Mouse (Mus musculus) midbrain, embryonic 15.5 days (tissue): ENCODE results near the gene Atp6v0e. TPM values are rescaled to one million over a fixed set of nuclear protein-coding genes. Genes with fewer than 3 reads are reported as not detected.
A peak's percentile ranks its signal among the peaks of the same experiment; 100 is the strongest.

Experiments
- ATAC-seq: fragments of 200-750 bp; cut with Nextera tagmentation; replicated peaks from 2 replicates; pipeline ENCODE4 v1.8.0; 2017; ENCODE audit warnings: moderate TSS enrichment
- H3K27ac ChIP-seq: fragments of 300-500 bp; sonication (generic); 2 replicates; pipeline ENCODE4 v1.5.1; 2015; ENCODE audit warnings: mild to moderate bottlenecking, inconsistent platforms
- H3K27me3 ChIP-seq: fragments of 300-500 bp; sonication (generic); replicated peaks from 2 replicates; pipeline ENCODE4 v1.6.1; 2015; ENCODE audit warnings: inconsistent platforms
- H3K36me3 ChIP-seq: fragments of 300-500 bp; sonication (generic); replicated peaks from 2 replicates; pipeline ENCODE4 v1.6.1; 2015; ENCODE audit warnings: inconsistent platforms
- H3K4me1 ChIP-seq: fragments of 300-500 bp; sonication (generic); 2 replicates; pipeline ENCODE4 v1.6.1; 2015; ENCODE audit warnings: inconsistent platforms
- H3K4me2 ChIP-seq: fragments of 300-500 bp; sonication (generic); 2 replicates; pipeline ENCODE4 v1.6.1; 2015; ENCODE audit warnings: inconsistent platforms, mild to moderate bottlenecking, moderate library complexity
- H3K4me3 ChIP-seq: fragments of 300-500 bp; sonication (generic); 2 replicates; pipeline ENCODE4 v1.5.1; 2015; ENCODE audit warnings: mild to moderate bottlenecking, inconsistent platforms
- H3K9ac ChIP-seq: fragments of 300-500 bp; sonication (generic); 2 replicates; pipeline ENCODE4 v1.6.1; 2015; ENCODE audit warnings: mild to moderate bottlenecking, inconsistent platforms
- H3K9me3 ChIP-seq: fragments of 300-500 bp; sonication (generic); 2 replicates; pipeline ENCODE4 v1.6.1; 2016; ENCODE audit warnings: inconsistent platforms
- WGBS: fragments of 180-500 bp; shearing (Covaris S2); methylation state at CpG from one replicate; pipeline ENCODE4 v1.1.7; 2015; ENCODE audit warnings: mixed read lengths; 5-methylcytosine and 5-hydroxymethylcytosine counted together
- polyA plus RNA-seq: library from polyadenylated mRNA; unstranded; fragments of >200 nt; fragmentation: Nextera tagmentation; extraction: Ambion mirVana; gene quantifications from 2 replicates; pipeline ENCODE4 v1.2.1, GENCODE M21; 2015

The Atp6v0e gene
- polyA plus RNA-seq, 1 experiment from 2014 or later = 82.7 TPM

DNA sequence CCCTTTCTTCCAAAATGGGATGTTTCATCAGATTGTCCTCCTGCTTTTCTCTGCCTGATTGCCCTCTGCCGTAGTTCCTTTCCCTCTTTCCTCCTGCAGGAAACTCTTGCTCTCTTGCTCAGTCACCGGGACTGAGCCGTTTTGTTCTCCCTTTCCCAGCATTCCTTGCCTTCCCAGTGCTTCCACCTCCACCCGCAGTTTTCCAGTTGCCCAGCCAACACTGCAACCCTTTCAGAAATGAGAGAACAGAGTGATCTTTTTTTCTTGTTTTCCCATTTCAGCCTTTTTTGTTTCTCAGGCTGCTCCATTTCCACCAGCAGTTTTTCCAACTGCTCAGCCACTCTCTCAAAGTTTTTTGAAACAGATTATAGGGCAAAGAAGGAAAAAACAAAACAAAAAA is 8.2 kb downstream of the Atp6v0e start:
- H3K4me2 ChIP-seq = no peak overlapping the region
- H3K4me3 ChIP-seq = no peak overlapping the region
- H3K27ac ChIP-seq = no peak overlapping the region
- no peak for ATAC-seq
- H3K9me3 ChIP-seq = no peaks in the 10 kb centered on the region
- no peak overlapping the region for H3K9ac ChIP-seq
- WGBS = 53% methylated on average over 4 of the region's 4 CpGs
- no peaks in the 10 kb centered on the region for H3K36me3 ChIP-seq
- peaks cover 8% of the 10 kb centered on the region; the same call in 1 of the 2 replicates for H3K27me3 ChIP-seq
- peaks cover 4% of the 10 kb centered on the region for H3K4me1 ChIP-seq

DNA sequence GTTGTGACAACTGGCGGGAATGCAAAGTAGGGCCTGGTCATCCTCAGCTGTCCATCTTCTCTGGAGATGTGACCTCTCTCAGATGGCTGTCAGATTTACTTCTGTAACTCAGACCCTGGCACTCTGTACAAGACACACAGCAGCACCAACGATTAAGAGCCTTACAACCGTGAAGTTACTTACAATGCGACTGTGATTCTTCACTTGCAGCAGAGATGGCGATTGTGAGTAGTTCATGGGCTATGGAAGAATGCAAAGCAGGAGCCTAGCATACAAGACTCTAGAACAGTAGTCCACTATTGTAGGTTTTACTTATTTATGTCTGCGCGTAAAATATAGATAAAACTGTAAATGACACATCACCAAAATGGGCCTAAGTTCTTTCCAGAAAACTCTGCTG is 12.8 kb downstream of the Atp6v0e start:
- peak; percentile 62 for ATAC-seq
- H3K27ac ChIP-seq = peak overlapping the region; percentile 90
- H3K9ac ChIP-seq = peak overlapping the region; percentile 84
- no peaks in the 10 kb centered on the region for H3K36me3 ChIP-seq
- peaks cover 31% of the 10 kb centered on the region for H3K4me1 ChIP-seq
- H3K4me2 ChIP-seq = peak overlapping the region; percentile 69
- peaks cover 8% of the 10 kb centered on the region; the same call in 1 of the 2 replicates for H3K27me3 ChIP-seq
- no peaks in the 10 kb centered on the region for H3K9me3 ChIP-seq
- 21% methylated on average over 7 of the region's 7 CpGs for WGBS
- peak overlapping the region; percentile 86 for H3K4me3 ChIP-seq

DNA sequence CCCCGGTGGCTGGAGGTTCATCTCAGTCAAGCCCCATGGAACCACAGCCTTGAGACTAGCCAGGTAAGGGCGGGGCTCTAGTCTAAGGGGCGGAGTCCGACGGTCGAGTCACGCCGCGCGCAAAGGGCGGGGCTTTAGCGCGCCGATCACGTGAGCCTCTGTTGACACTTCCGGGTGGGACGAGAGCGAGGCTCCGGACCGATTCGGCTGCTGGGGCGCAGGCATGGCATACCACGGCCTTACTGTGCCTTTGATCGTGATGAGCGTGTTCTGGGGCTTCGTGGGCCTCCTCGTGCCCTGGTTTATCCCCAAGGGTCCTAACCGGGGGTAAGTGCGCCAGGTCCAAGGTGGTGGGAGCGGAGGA is 13.2 kb downstream of the Atp6v0e start:
- WGBS = under 1% methylated on average over 30 of the region's 30 CpGs
- Histone ChIP-seq H3K27ac (peak overlapping the region; percentile 90), H3K4me3 (peak overlapping the region; percentile 86), H3K27me3 (peaks cover 6% of the 10 kb centered on the region; the same call in 1 of the 2 replicates), H3K36me3 (no peaks in the 10 kb centered on the region), H3K9me3 (no peaks in the 10 kb centered on the region), H3K4me1 (peaks cover 31% of the 10 kb centered on the region), H3K9ac (peak overlapping the region; percentile 84), H3K4me2 (peak overlapping the region; percentile 69)
- ATAC-seq = peak; percentile 95

DNA sequence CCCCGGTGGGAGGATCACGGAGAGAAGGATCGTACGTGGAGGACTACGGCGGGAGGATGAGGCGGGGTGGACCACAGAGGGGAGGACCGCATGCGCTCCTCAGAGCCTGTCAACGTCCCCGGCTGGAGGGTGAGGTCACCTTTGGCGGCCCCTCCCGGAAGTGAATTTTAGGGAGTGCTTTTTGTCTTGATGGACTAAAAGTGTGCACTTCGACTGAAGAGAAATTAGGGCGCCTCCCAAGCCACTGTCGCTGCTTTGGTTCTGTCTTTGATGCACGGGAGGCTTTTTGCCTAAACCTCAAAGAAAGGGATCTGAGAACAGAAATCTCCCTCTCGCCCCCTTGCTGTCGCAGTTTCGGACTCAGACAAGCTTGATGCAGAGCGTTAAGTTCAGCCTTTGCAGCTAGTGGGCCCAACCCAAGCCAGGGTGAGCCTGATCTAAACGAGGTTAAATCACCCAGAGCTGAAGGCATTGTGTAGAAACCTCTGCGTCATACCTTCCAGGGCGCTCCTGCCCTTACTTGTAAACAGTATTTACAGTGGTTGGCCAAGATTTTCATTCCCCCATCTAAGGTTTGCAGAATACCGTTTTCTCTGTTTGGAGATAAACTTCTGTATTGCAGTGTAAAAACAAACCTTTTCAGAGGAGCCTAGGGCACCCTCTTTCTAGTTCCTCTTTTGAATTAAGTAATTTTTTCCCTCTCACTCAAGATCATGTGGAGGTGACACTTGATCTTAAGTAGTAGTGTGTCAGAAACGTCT is 13.8 kb downstream of the Atp6v0e start:
- Histone ChIP-seq H3K36me3 (no peaks in the 10 kb centered on the region), H3K9ac (peak overlapping the region; percentile 84), H3K4me2 (peak overlapping the region; percentile 69), H3K4me1 (peaks cover 31% of the 10 kb centered on the region), H3K9me3 (no peaks in the 10 kb centered on the region), H3K4me3 (peak overlapping the region; percentile 86), H3K27ac (peak overlapping the region; percentile 90), H3K27me3 (peaks cover 4% of the 10 kb centered on the region; the same call in 1 of the 2 replicates)
- ATAC-seq = peak; percentile 91
- WGBS = 5% methylated on average over 26 of the region's 26 CpGs

DNA sequence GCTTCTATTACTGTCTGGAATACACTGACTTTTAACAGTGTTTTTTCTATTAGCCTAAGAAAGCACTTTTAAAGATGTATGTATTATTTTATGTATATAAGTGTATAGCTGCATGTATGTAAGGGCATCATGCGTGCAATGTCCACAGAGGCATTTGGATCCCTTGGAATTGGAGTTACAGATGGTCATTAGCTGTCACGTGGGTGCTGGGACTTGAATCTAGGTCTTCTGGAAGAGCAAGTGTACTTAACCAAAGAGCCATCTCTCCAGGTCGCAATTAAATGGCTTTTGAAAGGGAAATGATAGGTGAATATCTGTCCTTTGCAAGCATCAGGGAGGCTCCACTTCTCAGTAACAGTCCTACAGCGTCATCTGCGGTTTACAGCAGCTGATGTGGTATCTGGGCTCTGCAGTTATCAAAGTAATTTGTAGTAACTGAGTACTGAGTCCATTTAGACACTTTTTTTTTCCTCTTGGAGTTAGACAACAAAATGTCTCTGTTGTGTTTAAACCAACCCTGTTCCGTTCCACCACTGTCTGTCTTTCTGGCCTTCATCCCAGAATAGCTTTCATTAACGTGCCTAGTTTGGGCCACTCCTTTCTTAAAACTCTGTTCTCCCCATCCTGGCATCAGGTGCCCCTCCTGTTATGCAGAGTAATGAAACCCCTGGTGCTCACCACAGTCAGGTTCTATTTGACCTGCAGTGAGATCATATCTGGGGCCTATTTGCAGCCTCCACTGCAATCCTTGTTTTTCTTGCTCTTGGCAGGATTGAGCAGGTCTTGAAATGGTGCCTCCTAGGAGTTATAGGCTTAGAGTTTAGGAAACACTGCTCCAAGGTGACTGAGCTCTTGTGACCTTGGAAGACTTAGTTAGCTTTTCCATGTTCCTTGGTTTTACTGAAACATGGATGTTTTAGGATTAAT is 14.9 kb downstream of the Atp6v0e start:
- H3K9me3 ChIP-seq = no peaks in the 10 kb centered on the region
- peak overlapping the region; percentile 86 for H3K4me3 ChIP-seq
- 89% methylated on average over 7 of the region's 7 CpGs for WGBS
- H3K9ac ChIP-seq = peak overlapping the region; percentile 22
- peaks cover 4% of the 10 kb centered on the region; the same call in 1 of the 2 replicates for H3K27me3 ChIP-seq
- peaks cover under 1% of the 10 kb centered on the region; the same call in 1 of the 2 replicates for H3K36me3 ChIP-seq
- ATAC-seq = no peak
- H3K4me1 ChIP-seq = peaks cover 31% of the 10 kb centered on the region
- H3K27ac ChIP-seq = no peak overlapping the region; the same call in 1 of the 2 replicates
- peak overlapping the region; percentile 69 for H3K4me2 ChIP-seq

DNA sequence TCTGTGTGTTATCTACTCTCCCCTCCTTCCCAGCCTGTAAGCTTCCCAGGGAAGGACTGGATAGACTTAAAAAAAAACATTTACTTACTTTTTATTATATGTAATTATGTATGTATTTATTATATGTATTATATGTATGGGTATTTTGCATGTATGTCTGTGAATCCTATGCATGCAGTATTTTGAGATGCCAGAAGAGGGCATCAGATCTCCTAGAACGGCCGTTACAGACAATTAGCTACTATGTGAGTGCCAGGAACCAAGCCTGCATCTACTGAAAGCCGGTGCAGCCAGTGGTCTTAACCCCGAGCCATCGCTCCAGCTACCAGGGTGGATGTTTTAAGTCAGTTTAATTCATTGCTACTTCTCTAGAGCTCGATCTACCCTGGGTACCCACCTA is 18.2 kb downstream of the Atp6v0e start:
- no peak overlapping the region for H3K9ac ChIP-seq
- no peak overlapping the region for H3K4me3 ChIP-seq
- 92% methylated on average over 6 of the region's 6 CpGs for WGBS
- H3K36me3 ChIP-seq = peaks cover 9% of the 10 kb centered on the region; the same call in 1 of the 2 replicates
- no peak overlapping the region for H3K4me2 ChIP-seq
- no peak overlapping the region for H3K27ac ChIP-seq
- peaks cover 28% of the 10 kb centered on the region for H3K4me1 ChIP-seq
- no peak for ATAC-seq
- no peaks in the 10 kb centered on the region for H3K9me3 ChIP-seq
- no peaks in the 10 kb centered on the region for H3K27me3 ChIP-seq

DNA sequence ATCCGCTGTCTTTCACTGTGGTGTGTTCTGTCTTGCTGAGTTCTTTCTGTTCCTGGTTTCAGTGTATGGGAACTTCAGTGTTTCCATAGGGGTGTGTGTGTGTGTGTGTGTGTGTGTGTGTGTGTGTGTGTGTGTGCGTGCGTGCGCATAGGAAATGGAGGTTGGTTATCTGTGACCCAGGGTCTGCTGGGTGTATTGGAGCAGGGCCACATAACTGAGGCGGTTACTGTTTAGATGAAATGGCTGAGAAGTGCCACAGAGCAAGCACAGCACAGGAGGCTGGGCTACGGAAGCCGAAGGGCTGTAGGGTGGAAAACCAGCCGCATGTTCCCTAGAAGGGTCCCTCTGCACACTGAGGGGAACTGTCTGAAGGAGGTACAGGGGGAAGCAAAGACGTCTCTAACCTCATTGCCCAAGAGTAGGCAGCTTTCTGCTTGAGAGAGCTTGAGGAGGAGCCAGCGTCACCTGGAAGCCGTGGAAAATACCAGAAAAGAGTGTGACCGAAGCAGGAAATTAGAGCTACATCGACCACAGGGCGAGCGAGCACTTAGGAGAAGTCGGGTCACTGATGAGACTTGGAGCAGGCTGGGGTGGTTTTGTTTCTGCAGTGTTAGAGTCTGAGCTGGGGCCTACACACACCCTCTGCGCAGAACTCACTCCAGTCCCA is 23.4 kb downstream of the Atp6v0e start:
- 93% methylated on average over 17 of the region's 17 CpGs for WGBS
- Histone ChIP-seq H3K9me3 (no peaks in the 10 kb centered on the region), H3K9ac (no peak overlapping the region), H3K27ac (no peak overlapping the region), H3K27me3 (no peaks in the 10 kb centered on the region), H3K4me2 (no peak overlapping the region), H3K4me3 (no peak overlapping the region), H3K36me3 (peaks cover 9% of the 10 kb centered on the region; the same call in 1 of the 2 replicates), H3K4me1 (0 out of 2 replicates have a peak, but pooled peaks cover 6% of the 10 kb centered on the region)
- no peak for ATAC-seq

DNA sequence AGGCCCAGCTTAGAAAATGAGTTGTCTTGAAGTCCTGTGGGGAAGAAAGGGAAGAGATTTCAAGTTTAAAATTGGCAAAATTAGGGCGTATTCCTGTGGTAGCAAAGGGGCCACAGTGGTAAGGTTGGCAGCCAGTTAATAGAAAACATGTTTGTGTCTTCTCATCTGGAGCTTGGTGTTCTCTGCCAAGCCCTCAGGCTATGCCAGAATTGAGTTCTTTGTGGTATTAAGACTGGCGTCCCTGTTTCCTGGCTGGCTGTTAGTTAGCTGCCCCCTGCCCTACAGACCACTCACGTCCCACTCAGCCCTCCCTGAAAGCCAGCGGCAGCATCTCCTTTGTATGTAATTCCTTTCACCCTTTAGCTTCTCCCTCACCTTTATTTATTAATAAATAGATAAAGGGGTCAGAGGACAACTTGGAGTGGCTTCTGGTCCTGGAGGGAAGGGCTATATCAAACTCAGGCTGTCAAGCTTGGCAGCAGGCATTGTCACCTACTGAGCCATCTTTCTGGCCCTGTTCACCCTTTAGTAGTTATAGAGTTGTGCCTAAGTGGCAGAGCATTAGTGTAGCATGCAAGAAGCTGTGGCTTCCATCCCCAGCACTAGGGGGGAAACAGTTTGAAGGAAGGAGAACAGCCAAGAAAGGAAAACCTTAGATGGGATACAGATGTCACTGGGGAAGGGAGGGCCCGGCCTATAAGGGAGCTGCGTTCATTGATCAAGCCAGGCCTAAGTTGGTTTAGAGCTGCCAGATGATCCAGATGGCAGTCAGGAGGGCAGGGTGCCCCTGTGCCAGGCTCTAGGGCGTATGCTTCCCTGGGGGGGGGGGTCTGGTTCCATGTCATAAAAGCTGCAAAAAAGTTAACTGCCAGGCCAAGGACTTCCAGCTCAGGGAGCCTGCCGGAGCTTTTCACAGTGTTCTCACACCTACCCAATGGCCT is 26.0 kb downstream of the Atp6v0e start:
- Histone ChIP-seq H3K4me1 (0 out of 2 replicates have a peak, but pooled peaks cover 6% of the 10 kb centered on the region), H3K9ac (no peak overlapping the region), H3K4me2 (no peak overlapping the region), H3K27ac (peak overlapping the region; percentile 58), H3K4me3 (no peak overlapping the region), H3K27me3 (no peaks in the 10 kb centered on the region), H3K9me3 (no peaks in the 10 kb centered on the region), H3K36me3 (0 out of 2 replicates have a peak, but pooled peaks cover 5% of the 10 kb centered on the region)
- no peak for ATAC-seq
- 72% methylated on average over 8 of the region's 8 CpGs for WGBS

DNA sequence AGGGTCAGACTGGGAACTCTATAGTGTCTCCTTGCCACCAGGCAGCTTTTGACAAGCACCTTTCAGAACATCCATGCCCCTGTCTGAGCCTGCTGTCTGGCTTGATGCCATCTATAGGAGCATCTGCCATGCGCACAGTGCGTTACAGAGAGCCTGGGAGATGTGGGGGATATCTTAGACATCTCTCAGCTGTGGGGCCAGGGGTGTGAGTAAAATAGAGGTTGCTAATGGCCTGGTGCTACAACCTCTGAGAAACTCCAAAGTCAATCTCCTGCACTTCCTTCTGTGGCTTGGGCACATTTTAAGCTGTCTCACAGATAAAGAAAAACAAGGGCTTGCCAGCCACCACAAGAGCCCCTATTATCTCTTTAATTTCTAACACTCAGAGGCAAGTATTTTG is 26.8 kb downstream of the Atp6v0e start:
- ATAC-seq = no peak
- H3K9ac ChIP-seq = no peak overlapping the region

DNA sequence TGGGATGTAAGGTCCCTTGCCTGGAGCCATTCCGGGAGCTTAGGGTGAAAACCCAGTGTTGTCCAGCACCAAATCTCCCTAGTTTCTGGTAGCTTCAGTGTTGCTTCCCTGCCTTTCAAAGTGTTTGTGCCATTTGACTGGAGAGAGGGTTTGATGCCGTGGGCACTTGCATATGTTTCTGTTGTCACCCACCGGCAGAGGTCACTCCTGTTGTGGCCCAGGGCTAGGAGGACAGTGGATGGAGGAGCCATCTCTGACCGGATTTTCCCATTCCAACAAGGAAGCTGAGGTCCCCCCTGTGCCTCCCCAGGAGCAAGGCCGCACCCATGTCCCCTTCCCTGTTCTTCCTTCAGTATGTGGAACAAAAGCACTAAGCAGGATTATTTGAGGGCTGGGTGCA is 27.2 kb downstream of the Atp6v0e start:
- Histone ChIP-seq H3K9me3 (no peaks in the 10 kb centered on the region), H3K27ac (peak overlapping the region; percentile 51; the same call in 1 of the 2 replicates), H3K36me3 (0 out of 2 replicates have a peak, but pooled peaks cover under 1% of the 10 kb centered on the region), H3K4me3 (no peak overlapping the region), H3K9ac (no peak overlapping the region), H3K27me3 (no peaks in the 10 kb centered on the region), H3K4me2 (no peak overlapping the region), H3K4me1 (0 out of 2 replicates have a peak, but pooled peaks cover 6% of the 10 kb centered on the region)
- ATAC-seq = no peak
- 77% methylated on average over 5 of the region's 5 CpGs for WGBS

More for the DNA sequence above, 26.8 kb downstream of the Atp6v0e start:
- 80% methylated on average over 2 of the region's 2 CpGs for WGBS
- 0 out of 2 replicates have a peak, but pooled peaks cover 4% of the 10 kb centered on the region for H3K36me3 ChIP-seq
- H3K4me3 ChIP-seq = no peak overlapping the region
- no peak overlapping the region for H3K4me2 ChIP-seq
- H3K27ac ChIP-seq = peak overlapping the region; percentile 51
- H3K27me3 ChIP-seq = no peaks in the 10 kb centered on the region
- 0 out of 2 replicates have a peak, but pooled peaks cover 6% of the 10 kb centered on the region for H3K4me1 ChIP-seq
- no peaks in the 10 kb centered on the region for H3K9me3 ChIP-seq

DNA sequence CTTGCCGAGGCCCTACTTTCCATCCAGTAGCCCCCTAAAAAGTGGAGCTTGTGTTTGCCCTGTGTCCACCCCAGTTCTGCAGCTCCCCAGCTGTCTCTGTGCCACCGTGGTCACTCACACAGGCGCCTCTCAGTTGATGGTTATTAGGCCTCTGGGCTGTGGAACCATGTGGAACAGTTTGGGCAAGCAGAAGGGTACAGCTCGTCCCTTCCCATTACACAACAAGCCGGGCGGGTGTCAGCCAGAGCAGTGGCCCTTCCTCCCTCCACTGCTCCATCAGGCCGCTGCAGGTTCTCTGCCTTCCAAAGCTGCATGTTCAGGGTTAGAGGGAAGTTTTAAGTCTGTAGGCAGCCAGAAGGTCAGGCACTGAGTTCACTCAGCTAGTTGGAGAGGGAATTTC is 28.1 kb downstream of the Atp6v0e start:
- Histone ChIP-seq H3K4me2 (no peak overlapping the region), H3K4me3 (no peak overlapping the region), H3K4me1 (0 out of 2 replicates have a peak, but pooled peaks cover 6% of the 10 kb centered on the region), H3K9ac (no peak overlapping the region), H3K36me3 (no peaks in the 10 kb centered on the region), H3K27ac (no peak overlapping the region), H3K27me3 (no peaks in the 10 kb centered on the region), H3K9me3 (no peaks in the 10 kb centered on the region)
- 88% methylated on average over 7 of the region's 7 CpGs for WGBS
- no peak for ATAC-seq
